Mouse (Mus musculus): ENCODE results near the gene Tmem245.
A peak's percentile ranks its signal among the peaks of the same experiment; 100 is the strongest.
"Not testable (repeated sequence)": the region's sequence is repeated elsewhere in the genome, so short reads cannot be mapped to it uniquely, and the experiment has no call there.

The Tmem245 gene

DNA sequence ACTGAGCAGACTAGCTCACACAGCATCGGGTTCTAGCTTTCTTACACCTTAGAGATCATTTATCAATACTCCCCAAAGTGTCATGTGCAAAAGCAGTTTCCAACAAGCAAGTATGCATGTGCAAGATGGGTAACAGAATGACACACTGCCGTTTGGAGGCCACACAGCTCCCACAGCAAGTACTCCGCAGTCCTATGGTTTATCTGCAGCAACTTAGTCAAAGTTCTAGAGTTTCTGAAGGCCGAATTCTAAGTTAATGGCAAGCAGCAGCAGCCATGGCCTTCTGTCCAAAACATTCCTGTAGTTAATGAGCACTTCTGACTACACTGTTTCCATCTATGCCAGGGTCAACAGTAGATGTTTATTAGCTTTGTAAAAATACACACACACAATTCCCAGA lies 20.3 kb downstream of the Tmem245 start:
- DNase-seq (ENCODE audit: low read depth): no peak

DNA sequence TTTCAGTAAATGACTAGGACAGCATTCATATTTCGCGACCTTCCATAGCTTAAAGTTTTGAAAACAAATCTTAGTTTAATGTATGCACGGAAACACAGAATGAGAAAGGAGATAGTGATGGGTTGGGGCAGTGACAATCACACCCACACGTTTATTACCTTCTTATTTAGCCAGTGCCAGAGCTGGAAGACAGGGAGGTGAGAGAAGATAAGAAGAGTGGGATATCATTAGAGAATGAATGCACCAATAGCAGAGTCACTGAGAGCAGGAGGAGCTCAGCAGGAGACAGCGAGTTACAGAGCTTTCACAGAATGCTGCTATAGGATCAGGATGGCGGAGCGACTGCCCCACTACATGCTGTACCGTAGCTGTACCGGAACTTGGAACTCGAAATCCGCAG lies 25.0 kb downstream of the Tmem245 start:
- DNase-seq (ENCODE audit: low read depth): no peak

DNA sequence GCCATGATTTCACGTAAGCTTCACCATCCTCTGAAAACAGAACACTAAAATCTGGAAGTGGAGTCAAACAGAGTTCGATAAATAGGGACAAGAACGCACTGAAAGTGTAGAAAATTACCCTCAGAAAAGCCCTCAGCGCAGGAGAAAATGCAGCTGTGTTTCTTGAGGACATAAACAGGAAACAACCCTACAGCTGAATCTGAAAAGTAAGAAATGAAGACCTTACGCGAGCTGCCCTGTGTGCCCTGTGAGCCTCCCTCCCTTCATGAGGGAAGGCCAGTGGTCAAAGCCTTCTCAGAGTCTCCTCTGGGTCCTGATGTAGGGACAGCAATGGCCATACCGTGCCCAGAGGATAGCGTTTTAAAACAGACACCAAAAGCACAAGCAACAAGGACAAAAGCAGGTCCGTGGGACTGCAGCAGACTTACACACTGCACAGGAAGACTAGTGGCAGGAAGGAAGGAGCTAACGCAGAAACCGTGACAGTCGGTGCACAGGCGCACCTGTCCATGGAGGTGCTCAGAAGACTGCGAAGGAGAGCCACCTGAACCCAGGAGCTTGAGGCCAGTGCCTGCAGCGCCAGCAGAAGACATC lies 31.4 kb downstream of the Tmem245 start:
- no peak for DNase-seq (ENCODE audit: low read depth)

DNA sequence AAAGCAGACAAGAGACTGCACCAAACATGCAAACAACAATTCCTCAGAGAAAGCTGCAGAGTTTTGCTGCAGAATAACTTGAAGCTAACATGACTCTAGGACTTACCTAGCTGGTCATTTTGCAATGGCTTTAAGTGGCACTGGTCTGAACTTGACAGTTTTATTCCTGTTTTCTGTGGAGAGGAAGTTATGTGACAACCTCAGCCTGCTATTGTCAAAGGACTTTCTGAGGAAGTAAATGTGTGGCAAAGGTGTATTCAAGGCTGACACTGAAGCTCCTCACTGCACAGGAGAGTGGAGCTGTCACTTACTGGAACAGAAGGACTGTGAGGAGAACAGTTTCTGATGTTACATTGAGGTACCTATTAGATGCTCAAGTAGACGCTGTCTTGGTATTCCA lies 32.5 kb downstream of the Tmem245 start:
- no peak for DNase-seq (ENCODE audit: low read depth)

DNA sequence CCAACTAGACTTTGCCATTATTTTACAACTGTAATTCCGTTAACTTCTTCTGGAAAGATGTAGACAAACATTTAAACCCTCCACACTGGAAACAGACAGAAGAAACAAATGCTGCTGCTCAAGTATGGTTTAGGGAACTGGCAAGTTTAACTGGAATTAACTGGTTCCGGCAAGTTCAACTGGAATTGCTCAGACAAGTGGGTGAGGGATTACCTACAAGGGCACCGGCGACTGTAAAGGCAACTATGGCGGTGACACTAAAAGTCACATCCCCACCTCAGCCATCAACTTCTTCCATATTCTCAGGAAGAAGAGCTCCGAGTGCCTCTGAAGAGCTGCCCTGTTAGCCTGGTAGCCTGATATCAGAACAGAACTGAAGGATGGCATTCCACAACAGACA lies 32.9 kb downstream of the Tmem245 start:
- no peak for DNase-seq (ENCODE audit: low read depth)

DNA sequence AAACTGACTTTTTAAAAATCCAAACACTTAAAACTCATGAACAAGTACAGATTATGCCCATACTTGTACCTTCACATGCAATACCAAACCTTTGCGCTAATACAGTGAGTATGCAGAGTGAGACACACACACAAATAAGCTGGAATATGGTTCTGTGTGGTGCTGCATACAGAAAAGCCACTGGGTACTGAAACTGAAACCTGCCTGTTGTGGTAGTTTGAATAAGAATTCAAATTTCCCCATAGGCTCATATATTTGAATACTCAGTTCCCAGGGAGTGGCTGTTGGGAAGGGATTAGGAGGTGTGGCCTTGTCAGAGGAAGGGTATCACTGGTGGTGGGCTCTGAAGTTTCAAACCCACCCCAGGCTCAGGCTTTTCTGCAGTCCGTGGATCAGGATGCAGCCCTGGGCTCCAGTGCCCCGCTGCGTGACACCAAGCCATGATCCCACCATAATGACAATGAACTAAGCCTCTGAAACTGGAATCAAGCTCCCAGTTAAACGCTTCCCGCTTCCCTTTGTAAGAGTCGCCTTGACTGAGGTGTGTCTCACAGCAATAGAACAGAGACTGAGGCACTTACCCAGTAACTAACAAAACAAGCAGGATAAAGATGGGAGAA lies 34.7 kb downstream of the Tmem245 start:
- DNase-seq (ENCODE audit: low read depth): no peak

DNA sequence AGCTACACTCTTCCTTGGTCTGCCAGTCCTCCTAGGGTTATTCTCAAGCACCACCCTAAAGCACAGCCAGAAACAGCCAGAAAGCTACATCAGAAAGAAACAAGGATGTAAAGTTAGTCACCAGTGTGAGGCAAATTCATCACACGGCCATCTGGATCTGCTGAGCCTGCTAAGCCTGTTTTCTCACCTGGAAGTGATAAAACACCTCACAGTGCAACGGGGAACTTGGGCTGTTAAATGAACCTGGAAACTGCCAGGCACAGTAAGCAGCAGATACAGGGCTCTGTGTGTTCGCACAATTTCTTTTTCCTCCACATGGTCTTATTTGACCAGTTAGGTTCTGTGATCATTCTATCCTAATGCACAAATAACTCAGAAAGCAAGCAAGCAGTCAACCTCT lies 37.7 kb downstream of the Tmem245 start:
- no peak for DNase-seq (ENCODE audit: low read depth)

DNA sequence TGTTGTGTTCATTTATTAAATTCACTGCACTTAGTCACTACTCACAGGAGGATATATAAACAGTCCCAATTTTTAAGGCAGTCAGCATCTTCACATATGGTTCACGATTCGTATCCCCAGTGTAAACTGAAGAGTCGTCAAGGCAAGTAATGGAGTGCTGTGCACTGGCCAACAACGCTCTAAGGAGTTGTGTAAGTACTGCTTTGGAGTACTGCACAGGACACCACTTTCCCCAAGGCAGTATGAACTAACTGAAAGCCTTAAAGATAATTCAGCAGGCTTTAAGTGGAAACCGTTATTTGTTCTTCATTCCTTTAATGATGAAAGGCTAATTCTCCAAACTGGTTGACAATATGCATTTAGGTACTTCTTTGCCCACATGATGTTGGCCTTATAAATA lies 39.6 kb downstream of the Tmem245 start:
- DNase-seq (ENCODE audit: low read depth): no peak

DNA sequence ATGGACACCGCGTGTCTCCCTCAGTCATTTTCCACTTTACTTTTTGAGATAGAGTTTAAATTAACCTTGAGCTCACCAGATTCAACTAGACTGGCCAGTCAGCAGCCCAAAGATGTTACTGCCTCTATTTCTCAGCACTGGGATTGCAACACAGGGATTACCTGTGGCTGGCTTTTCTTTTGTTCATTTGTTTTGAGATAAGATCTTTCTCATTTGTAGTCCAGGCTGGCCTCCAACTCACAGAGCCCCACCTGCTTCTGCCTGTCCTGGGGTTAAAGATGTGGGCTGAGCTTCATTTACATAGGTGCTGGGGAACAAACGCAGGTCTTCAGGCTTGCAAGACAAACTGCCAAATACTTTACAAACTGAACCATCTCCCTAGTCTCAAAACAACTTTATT lies 40.3 kb downstream of the Tmem245 start:
- DNase-seq (ENCODE audit: low read depth): no peak

DNA sequence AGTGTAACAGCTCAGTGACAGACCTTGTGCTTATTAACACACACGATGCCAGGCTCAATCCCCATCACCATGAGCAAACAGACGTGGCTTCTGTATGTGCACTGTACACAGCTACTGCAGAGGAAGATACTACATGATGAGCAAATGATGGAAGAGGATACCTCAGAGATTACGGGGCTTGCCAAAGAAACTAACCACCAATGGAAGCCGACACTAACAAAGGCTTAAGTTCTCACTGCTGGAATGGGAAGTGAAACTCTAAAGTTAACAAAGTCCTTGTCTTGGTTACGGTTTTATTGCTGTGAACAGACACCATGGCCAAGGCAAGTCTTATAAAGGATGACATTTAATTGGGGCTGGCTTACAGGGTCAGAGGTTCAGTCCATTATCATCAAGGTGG lies 41.7 kb downstream of the Tmem245 start:
- no peak for DNase-seq (ENCODE audit: low read depth)

DNA sequence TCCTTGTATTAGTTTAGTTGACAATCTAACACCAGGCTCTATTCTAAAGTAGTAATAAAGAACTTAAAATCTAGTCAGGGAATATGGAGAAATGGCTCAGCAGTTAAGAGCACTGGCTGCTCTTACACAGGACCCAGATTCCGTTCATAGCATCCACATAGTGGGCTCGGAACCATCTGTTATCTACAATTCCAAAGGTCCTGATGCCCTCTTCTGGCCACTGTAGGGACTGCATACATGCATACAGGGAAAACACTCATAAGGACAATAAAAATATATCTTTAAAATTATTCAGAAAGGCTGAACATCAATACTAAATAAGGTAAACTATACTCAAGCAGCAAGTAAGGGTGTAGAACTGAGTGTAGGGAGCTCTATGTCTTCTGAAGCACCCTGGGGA lies 45.6 kb downstream of the Tmem245 start:
- peak; percentile 46 for DNase-seq (ENCODE audit: low read depth)

DNA sequence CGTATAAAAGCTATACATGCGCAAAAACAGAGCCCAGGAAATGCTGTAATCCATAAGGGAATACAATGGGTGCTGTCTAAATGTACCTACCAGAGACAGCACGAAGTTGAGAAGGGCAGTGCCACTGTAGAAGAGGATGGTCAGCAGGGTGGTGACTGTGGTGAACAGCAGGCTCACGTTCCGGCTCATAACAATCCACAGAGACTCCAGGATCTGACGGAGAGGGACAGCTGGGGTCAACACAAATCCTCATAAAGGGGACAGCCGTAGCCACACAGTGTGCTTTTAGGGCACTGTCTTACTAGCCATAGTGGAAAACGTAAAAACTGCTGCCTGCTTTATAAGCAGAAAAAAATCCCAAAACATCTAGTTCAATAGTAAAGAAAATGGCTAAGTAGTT lies 48.0 kb downstream of the Tmem245 start:
- no peak for DNase-seq (ENCODE audit: low read depth)

DNA sequence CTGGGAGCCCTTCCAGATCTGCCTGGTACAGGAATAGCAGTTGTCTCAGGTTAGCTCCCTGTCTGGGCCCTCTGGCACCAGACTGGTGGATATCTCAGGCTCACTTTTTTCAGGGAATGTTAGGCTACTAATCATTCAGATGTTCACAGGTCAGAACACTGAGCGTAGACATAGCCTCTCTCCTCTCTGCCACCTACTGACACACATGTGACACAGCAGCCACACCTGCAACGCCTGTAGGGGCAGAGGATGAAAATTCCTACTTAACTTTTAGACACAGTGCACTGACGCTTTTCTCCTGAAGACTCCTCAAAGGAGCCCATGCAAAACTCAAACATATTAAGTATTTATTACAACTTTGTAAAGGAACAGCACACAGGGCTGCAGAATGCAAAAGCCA lies 49.7 kb downstream of the Tmem245 start:
- no peak for DNase-seq (ENCODE audit: low read depth)

DNA sequence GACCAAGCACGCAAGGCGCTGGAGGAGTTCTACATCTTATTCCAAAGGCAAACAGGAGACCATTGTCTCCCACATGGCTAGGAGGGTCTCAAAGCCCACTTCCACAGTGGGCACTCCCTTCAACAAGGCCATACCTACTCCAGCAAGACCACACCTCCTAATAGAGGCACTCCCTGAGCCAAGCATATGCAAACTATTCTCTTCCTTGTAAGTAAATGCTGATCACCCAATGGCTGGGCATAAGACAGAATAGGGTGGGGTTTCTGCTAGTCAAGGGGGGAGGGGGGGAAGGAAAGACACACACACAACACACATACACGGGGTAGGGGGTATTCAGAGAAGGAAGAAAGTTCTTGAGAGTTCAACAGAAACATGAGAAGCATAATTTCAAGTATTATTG lies 53.0 kb downstream of the Tmem245 start:
- DNase-seq (ENCODE audit: low read depth): no peak

DNA sequence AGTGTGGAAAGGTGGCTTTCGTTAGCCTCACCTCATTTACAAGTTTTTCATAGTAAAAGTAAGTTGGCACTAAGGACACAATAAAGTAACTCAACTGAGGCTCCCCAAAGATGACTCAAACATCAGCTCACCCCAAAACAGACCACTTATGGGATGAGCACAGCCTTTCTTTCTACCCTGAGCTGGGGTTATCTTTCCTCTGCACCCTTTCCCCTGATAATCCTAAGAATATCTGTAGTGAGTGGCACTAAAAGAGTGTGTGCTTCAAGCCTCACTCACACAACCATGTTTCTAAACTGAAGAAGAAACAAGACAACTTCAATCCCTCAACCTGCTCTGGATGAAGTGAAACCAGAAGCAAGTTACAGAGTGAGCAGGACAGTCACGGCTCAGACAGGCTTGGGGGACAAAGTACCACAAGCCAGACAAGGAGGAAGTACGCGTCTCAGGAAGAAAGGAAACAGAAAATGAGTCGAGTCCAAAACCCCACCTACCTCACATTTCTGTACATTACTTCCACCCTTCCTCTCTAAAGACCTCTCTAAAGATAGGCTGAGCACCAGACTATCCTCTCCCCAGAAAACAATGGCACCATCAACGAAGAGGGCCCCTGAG lies 54.6 kb downstream of the Tmem245 start:
- DNase-seq (ENCODE audit: low read depth): no peak

DNA sequence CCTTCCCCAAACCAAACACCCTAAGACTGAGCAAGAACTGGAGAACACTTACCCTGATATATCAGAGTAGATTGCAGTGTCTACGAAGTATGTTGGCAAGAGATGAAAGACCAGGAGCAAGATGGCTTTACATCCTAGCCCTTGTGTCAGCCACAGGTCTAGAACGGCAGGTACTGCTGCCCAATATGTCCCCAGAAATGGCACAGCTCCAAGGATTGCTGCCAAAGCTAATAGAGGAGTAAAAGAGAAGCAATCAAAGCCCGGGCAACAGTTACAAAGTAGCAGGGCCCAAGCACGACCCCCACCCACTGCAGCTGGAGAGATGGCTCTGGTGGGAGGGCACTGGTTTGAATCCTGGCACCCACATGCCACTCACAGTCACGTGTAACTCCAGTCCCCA lies 58.8 kb downstream of the Tmem245 start:
- no peak for DNase-seq (ENCODE audit: low read depth)

DNA sequence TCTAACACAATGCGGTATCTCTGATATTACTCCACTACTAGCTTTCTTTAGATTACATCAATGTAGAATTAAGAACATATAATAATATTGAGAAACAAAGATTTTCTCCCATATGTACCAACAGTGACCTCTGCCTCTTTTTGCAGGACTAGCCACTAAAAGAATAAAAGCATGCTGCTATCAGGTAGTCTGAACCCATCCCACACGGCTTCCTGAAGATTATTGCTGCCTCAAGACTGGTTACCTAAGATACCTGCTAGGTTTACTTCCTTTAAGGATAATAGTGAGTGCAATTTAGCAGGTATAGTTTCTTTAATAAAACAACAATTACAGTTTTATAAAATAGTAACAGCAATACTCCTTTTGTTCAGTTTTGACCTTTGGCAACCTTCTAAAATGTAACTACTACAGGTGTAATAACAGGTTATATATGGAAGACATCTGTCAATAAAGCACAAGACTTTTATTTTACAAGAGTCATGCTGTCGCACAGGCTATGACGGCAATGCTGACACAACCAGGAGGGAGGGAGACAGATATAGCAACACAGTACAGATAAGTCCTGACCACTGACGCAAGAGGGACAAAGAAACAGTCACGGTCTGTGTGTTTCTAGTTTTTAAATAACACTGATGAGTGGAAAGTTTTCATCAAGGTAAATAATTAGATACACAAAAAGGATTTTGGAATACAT lies 60.8 kb downstream of the Tmem245 start:
- no peak for DNase-seq (ENCODE audit: low read depth)

DNA sequence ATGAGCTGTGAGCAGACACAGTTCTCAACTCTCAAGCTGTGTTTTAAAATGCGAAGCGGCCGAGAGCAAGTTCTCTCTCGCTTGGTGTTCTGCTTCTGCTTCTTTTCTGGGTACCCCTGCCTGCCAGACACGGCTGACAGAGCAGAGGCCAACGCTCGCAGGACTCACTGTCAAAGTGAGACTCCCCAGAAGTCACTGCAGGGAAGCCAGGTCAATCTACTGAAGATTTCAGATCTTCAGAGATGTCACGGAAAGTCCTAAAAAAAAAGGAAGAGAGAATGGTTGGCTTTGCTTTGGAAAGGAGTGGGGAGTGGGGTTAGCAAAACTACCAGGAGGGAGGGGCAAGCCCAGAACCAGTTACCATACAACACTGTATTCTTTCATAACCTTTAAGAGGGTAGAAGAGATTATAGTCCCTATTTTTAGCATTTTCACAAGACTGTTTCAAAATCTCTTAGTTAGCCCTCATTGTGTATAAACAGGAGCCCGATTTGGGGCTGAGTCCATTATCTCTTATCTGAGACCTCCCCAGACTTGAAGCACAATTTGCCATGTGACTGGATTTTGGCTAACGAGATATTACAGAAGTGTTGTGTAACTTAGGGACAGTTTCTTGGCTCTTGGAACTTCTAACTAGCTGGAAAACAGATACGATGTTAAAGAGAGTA lies 67.1 kb downstream of the Tmem245 start:
- DNase-seq (ENCODE audit: low read depth): no peak

DNA sequence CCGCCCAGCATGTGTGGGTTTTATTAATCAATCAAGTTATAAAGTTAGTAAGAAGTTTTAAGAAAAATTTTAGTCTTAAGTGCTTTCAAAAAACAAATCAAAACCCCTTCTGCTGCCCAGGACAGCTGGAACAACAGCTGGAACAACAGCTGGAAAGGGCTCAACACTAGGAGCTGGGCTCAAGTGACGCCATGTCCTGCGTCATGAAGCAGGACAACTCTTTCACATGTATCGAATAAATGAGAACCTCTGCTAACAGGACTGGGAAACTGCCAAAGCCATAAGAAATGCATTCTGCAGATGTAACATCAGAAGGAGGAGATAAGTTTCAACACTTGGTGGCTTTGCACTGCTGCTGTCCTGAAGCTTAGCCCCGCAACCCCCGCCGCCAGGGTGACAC lies 68.3 kb downstream of the Tmem245 start:
- no peak for DNase-seq (ENCODE audit: low read depth)

DNA sequence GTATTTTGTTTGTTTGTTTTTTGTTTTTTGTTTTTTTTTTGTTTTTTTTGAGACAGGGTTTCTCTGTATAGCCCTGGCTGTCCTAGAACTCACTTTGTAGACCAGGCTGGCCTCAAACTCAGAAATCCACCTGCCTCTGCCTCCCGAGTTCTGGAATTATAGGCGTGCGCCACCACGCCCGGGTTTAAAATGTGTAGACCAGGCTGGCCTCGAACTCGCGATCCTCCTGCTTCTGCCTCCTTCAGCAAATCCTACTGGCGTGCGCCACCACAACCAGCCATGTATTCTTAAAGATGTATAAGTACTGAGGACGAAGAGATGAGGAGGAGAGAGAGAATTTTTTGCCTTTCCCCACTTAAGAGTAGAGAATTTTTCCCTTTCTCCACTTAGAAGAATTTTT lies 76.7 kb downstream of the Tmem245 start:
- DNase-seq (ENCODE audit: low read depth): not testable (repeated sequence)

DNA sequence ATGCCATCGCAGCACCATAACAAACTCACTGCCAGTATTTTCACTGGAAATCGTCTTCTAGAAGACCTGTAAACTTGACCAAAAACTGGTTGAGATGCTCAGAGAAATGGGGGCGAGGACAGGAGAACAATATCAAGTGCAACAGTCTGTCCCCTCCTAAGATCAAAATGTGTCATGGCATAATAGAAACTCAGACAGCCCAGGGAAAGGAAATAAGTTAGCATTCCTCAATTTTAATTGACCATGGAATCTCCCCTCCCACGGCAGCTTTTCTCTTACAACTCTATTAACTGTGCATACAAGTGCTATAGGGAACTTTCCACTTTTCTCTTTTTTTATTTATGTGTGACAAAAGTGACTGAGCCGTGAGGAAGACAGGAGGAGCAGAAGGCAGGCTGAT lies 79.5 kb downstream of the Tmem245 start:
- DNase-seq (ENCODE audit: low read depth): no peak

DNA sequence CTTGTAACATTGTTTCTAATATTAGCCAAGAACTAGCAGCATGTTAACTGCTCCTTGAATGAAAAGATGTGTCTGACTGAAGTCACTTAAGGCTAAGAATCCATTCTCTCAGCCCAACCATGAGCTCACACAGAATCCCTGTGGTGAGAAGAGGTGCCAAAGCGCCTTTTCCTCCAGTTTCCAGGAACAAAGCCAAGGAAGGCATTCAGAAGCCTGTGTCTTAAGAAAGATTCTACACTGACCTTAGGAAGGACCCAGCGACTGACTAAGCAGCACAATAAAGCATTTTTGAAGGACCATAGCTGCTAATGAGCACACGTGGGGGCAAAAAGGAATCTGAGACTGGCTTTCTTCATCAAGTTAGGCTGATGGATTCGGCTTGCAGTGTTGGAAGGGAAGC lies 81.3 kb downstream of the Tmem245 start:
- DNase-seq (ENCODE audit: low read depth): peak; percentile 88

DNA sequence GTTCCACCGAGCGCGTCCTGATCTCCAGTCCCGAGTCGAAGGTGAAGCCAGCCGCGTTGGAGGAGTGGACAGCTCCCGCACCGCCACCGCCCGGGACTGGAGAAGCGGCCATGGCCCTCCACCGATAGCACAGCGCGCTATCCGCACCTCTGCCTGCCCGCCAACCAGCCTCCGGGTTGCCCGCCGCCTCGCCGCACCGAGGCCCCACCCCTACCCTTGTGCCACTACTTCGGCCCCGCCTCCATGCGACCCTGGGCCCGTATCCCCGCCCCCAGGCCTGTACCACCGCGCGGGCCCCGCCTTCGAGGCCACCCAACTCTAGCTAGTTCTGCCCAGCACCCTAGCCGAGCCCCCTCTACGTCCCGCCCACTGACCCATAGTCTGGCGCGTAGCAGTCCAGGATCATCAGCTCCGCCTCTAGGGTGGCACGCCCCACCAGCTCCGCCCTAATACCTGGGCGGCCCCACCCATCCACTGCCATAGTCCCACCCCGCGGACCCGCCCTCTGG lies 82.2 kb downstream of the Tmem245 start, which contains the start of gene Ctnnal1:
Gene Ctnnal1, minus strand, starts transcription at position 186 of the 509 bp plus-strand sequence.
- peak; percentile 83 for DNase-seq (ENCODE audit: low read depth)

Data from NIH3T3 (cell line).